Mouse (Mus musculus): ENCODE measurements around the gene Adipoq.

DNA sequence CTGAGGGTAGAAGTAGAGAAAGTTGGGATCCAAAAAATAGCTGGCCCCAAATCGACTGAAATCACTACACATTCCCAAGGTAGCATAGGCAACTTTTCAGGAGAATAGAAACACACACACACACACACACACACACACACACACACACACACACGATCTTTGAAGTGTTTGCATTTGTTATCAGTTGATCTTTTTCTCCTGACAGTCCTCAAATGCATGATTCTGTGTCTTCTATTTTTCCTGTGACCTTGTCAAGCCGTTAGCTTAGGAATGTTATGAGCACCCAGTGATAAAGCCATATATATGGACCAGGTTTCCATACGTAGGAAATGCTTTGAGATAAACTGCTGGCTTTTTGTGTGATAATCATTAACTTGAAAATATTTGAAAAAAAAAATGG lies 40.1 kb downstream of the Adipoq start:
- TF ChIP-seq CTCF (IDR thresholded peaks at IDR 0.05; ENCODE audit: low read depth): no peak
- TF ChIP-seq EP300 (optimal IDR thresholded peaks at IDR 0.05): no peak
